Mouse (Mus musculus) bone marrow macrophage, adult 2 months (primary cell): ENCODE results near the gene Xkr7. TPM values are rescaled to one million over a fixed set of nuclear protein-coding genes. Genes with fewer than 3 reads are reported as not detected.

Experiments
- H3K27ac ChIP-seq: 2 replicates; pipeline ENCODE4 v1.5.1; 2012; ENCODE audit warnings: low read depth, low read length; ENCODE audit not compliant: insufficient read depth
- H3K4me1 ChIP-seq: 2 replicates; pipeline ENCODE4 v1.6.1; 2012; ENCODE audit warnings: low read length; ENCODE audit not compliant: control insufficient read depth, insufficient read depth
- H3K4me3 ChIP-seq: 2 replicates; pipeline ENCODE4 v1.5.1; 2012; ENCODE audit warnings: mild to moderate bottlenecking, low read length, moderate library complexity; ENCODE audit not compliant: insufficient read depth
- CTCF ChIP-seq: IDR thresholded peaks from 2 replicates; pipeline ENCODE4 v1.5.1; 2012; ENCODE audit warnings: low read depth, mild to moderate bottlenecking, low read length, moderate library complexity
- POLR2A ChIP-seq: IDR thresholded peaks from 2 replicates; pipeline ENCODE4 v1.6.1; 2012; ENCODE audit warnings: mild to moderate bottlenecking, low read depth, low read length, borderline replicate concordance
- polyA plus RNA-seq: library from polyadenylated mRNA; stranded (reverse); fragments of >200 nt; gene quantifications from 2 replicates; pipeline ENCODE4 v1.2.4, GENCODE M21; 2012; ENCODE audit not compliant: missing spikeins, insufficient read depth, insufficient read length

The Xkr7 gene
- polyA plus RNA-seq = not detected in 2 replicates

- Histone ChIP-seq H3K27ac (no peak within 1 kb of the TSS), H3K4me3 (no peak within 1 kb of the TSS), H3K4me1 (no peaks in the 10 kb centered on the region)
- TF ChIP-seq CTCF (no peak), POLR2A (no peak)
Observed at GRCm38 (mm10) chr2:153031126-153032082, at the start of gene Xkr7. TSS of gene Xkr7 (plus strand) at chr2:153031852.

- no peak overlapping the region for H3K4me3 ChIP-seq
- H3K4me1 ChIP-seq = no peaks in the 10 kb centered on the region
- TF ChIP-seq POLR2A = no peak
- H3K27ac ChIP-seq = no peak overlapping the region
Observed at GRCm38 (mm10) chr2:152985582-152985981, 46.1 kb upstream of the Xkr7 start.

GRCm38 (mm10) chr2:152991529-152991928 lies 40.1 kb upstream of the Xkr7 start:
- H3K4me1 ChIP-seq = no peaks in the 10 kb centered on the region
- TF ChIP-seq CTCF (no peak), POLR2A (no peak)
- H3K27ac ChIP-seq = no peak overlapping the region
- no peak overlapping the region for H3K4me3 ChIP-seq

GRCm38 (mm10) chr2:152997046-152997445 lies 34.6 kb upstream of the Xkr7 start:
- TF ChIP-seq CTCF = no peak
- Histone ChIP-seq H3K4me3 (no peak overlapping the region), H3K27ac (no peak overlapping the region), H3K4me1 (no peaks in the 10 kb centered on the region)

GRCm38 (mm10) chr2:153002492-153003248 lies 29.0 kb upstream of the Xkr7 start:
- H3K27ac ChIP-seq = no peak overlapping the region
- no peak overlapping the region for H3K4me3 ChIP-seq
- no peak for TF ChIP-seq POLR2A
- no peak for TF ChIP-seq CTCF
- no peaks in the 10 kb centered on the region for H3K4me1 ChIP-seq

GRCm38 (mm10) chr2:153003681-153004338 lies 27.8 kb upstream of the Xkr7 start:
- no peak for TF ChIP-seq POLR2A
- no peak overlapping the region for H3K27ac ChIP-seq
- no peaks in the 10 kb centered on the region for H3K4me1 ChIP-seq
- no peak overlapping the region for H3K4me3 ChIP-seq

GRCm38 (mm10) chr2:153005981-153006380 lies 25.7 kb upstream of the Xkr7 start:
- Histone ChIP-seq H3K4me1 (no peaks in the 10 kb centered on the region), H3K4me3 (no peak overlapping the region), H3K27ac (no peak overlapping the region)
- TF ChIP-seq CTCF (no peak), POLR2A (no peak)

- Histone ChIP-seq H3K4me3 (no peak overlapping the region), H3K4me1 (peaks cover 5% of the 10 kb centered on the region; the same call in 1 of the 2 replicates), H3K27ac (no peak overlapping the region)
- TF ChIP-seq POLR2A (no peak), CTCF (no peak)
Observed at GRCm38 (mm10) chr2:153009192-153009973, 22.3 kb upstream of the Xkr7 start.

GRCm38 (mm10) chr2:153013724-153014515 lies 17.7 kb upstream of the Xkr7 start:
- peak overlapping the region; percentile 99 for H3K4me3 ChIP-seq
- TF ChIP-seq CTCF (no peak), POLR2A (no peak)
- H3K27ac ChIP-seq = no peak overlapping the region
- H3K4me1 ChIP-seq = peaks cover 5% of the 10 kb centered on the region; the same call in 1 of the 2 replicates
